In the genomic region with DNA sequence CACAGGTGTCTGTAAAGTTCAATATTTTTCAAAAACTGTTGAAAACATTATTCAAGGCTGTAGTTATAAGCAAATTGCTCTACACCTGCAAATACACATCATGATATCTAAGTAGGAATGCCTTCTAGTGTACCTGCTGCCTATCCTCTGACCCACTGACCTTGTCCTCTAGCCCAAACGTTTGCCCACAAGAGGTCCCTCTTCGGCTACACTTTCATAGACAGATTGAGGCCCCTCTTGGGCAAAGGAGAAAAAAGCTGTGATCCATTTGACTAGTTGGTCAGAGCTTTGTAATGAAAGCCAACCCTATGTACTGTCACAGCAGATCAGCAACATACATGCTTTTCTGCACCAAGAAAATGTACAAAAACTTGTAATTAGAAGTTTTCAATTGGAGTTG, we compare ENCODE assay signal across 14 mouse cellular contexts. TPM values are rescaled to one million over a fixed set of nuclear protein-coding genes. Genes with fewer than 3 reads are reported as not detected.
DNase-seq lines count a peak whose midpoint lies in the region; ATAC-seq and TF ChIP-seq lines count a peak whose summit lies in the region.
"Had no signal": no experiment of that assay in that cellular context is flagged by ENCODE, and none has a peak within 500 bp of the region (broad histone marks: within the 10 kb centered on the region; RNA-seq: fewer than 3 reads in every experiment).

No protein-coding gene starts in this region.

- H3K27ac ChIP-seq in heart, postnatal 0 days (ENCODE audit: low read depth): no peak overlapping the region
- no peak overlapping the region for H3K27ac ChIP-seq in heart, embryonic 12.5 days (ENCODE audit: poor library complexity, severe bottlenecking)
- no peak overlapping the region for H3K27ac ChIP-seq in liver, adult 2 months (replicated peaks; ENCODE audit: insufficient read depth, low read depth, low read length)
- no peak overlapping the region for H3K27ac ChIP-seq in liver, embryonic 11.5 days (ENCODE audit: low read depth, low read length)
- H3K27ac ChIP-seq in neural tube, embryonic 15.5 days (replicated peaks): no peak overlapping the region
- H3K27ac ChIP-seq: liver, embryonic 14.5 days; neural tube, embryonic 13.5 days had no signal

- H3K4me1 ChIP-seq in heart, postnatal 0 days (ENCODE audit: control insufficient read depth, insufficient read depth): no peaks in the 10 kb centered on the region
- H3K4me1 ChIP-seq in heart, embryonic 12.5 days (replicated peaks): no peaks in the 10 kb centered on the region
- no peaks in the 10 kb centered on the region for H3K4me1 ChIP-seq in liver, adult 2 months (ENCODE audit: control insufficient read depth, insufficient read depth, low read length)
- H3K4me1 ChIP-seq in liver, embryonic 11.5 days (replicated peaks; ENCODE audit: control insufficient read depth, insufficient read depth, low read length): no peaks in the 10 kb centered on the region
- H3K4me1 ChIP-seq in neural tube, embryonic 15.5 days: no peaks in the 10 kb centered on the region
- H3K4me1 ChIP-seq: neural tube, embryonic 13.5 days had no signal

- H3K27me3 ChIP-seq in heart, postnatal 0 days (ENCODE audit: control insufficient read depth, insufficient read depth, low read length): no peaks in the 10 kb centered on the region
- no peaks in the 10 kb centered on the region for H3K27me3 ChIP-seq in heart, embryonic 12.5 days (replicated peaks)
- H3K27me3 ChIP-seq in liver, adult 2 months (ENCODE audit: control insufficient read depth, insufficient read depth, low read length): no peaks in the 10 kb centered on the region
- H3K27me3 ChIP-seq in liver, embryonic 11.5 days (replicated peaks; ENCODE audit: control insufficient read depth, insufficient read depth, low read length): no peaks in the 10 kb centered on the region
- no peaks in the 10 kb centered on the region for H3K27me3 ChIP-seq in neural tube, embryonic 15.5 days (replicated peaks)
- H3K27me3 ChIP-seq: neural tube, embryonic 13.5 days had no signal

- no peak for TF ChIP-seq POLR2A in liver, adult 2 months (IDR thresholded peaks at IDR 0.05; ENCODE audit: extremely low read depth, insufficient read depth, low read length)

- H3K79me2 ChIP-seq in liver, adult 2 months (ENCODE audit: control insufficient read depth, insufficient read depth, low read length): no peaks in the 10 kb centered on the region

- H3K36me3 ChIP-seq in heart, postnatal 0 days (replicated peaks; ENCODE audit: control insufficient read depth, insufficient read depth, low read length): peaks cover 13% of the 10 kb centered on the region
- no peaks in the 10 kb centered on the region for H3K36me3 ChIP-seq in heart, embryonic 12.5 days
- H3K36me3 ChIP-seq in liver, adult 2 months (ENCODE audit: control insufficient read depth, insufficient read depth, low read length): peaks cover 18% of the 10 kb centered on the region
- H3K36me3 ChIP-seq in liver, embryonic 11.5 days (ENCODE audit: control insufficient read depth, insufficient read depth, low read length): no peaks in the 10 kb centered on the region
- H3K36me3 ChIP-seq in neural tube, embryonic 15.5 days: no peaks in the 10 kb centered on the region
- H3K36me3 ChIP-seq: neural tube, embryonic 13.5 days had no signal

- 16% methylated on average over 2 of the region's 2 CpGs for WGBS in heart, postnatal 0 days
- 26% methylated on average over 2 of the region's 2 CpGs for WGBS in heart, embryonic 12.5 days
- 26% methylated on average over 2 of the region's 2 CpGs for WGBS in liver, adult 2 months
- 26% methylated on average over 2 of the region's 2 CpGs for WGBS in liver, embryonic 11.5 days
- WGBS in neural tube, embryonic 15.5 days: 39% methylated on average over 2 of the region's 2 CpGs

- no peak overlapping the region for H3K4me2 ChIP-seq in heart, postnatal 0 days (ENCODE audit: low read depth, low read length)
- H3K4me2 ChIP-seq in heart, embryonic 12.5 days: no peak overlapping the region
- H3K4me2 ChIP-seq in liver, embryonic 11.5 days: no peak overlapping the region
- H3K4me2 ChIP-seq in neural tube, embryonic 15.5 days: no peak overlapping the region
- H3K4me2 ChIP-seq: neural tube, embryonic 13.5 days had no signal

- TF ChIP-seq EP300 in heart, postnatal 0 days (IDR thresholded peaks at IDR 0.05; ENCODE audit: low read depth): no peak

- peak; percentile 54 for TF ChIP-seq CTCF in heart, postnatal 0 days (IDR thresholded peaks at IDR 0.05; ENCODE audit: low read depth)
- TF ChIP-seq CTCF in liver, adult 2 months (IDR thresholded peaks at IDR 0.05; ENCODE audit: low read depth, low read length): peak; percentile 24; the same call in 1 of the 2 replicates

- ATAC-seq in heart, postnatal 0 days (ENCODE audit: insufficient read depth, low read depth): no peak
- no peak for ATAC-seq in heart, embryonic 12.5 days (ENCODE audit: insufficient number of reproducible peaks, low FRiP score)
- ATAC-seq in liver, embryonic 11.5 days (replicated peaks; ENCODE audit: low FRiP score): no peak
- ATAC-seq in neural tube, embryonic 15.5 days (ENCODE audit: low FRiP score): no peak
- ATAC-seq: forebrain, postnatal 0 days had no signal

- no peak overlapping the region for H3K9ac ChIP-seq in heart, postnatal 0 days (replicated peaks; ENCODE audit: low read depth, low read length)
- no peak overlapping the region for H3K9ac ChIP-seq in heart, embryonic 12.5 days
- H3K9ac ChIP-seq in liver, adult 2 months (ENCODE audit: low read depth, low read length): no peak overlapping the region
- H3K9ac ChIP-seq in liver, embryonic 11.5 days (ENCODE audit: low read depth, low read length): no peak overlapping the region
- no peak overlapping the region for H3K9ac ChIP-seq in neural tube, embryonic 15.5 days (replicated peaks)
- H3K9ac ChIP-seq: forebrain, postnatal 0 days; liver, embryonic 14.5 days; neural tube, embryonic 13.5 days had no signal

- DNase-seq in heart, postnatal 0 days (ENCODE audit: low spot score): no peak
- DNase-seq in liver, adult 2 months (ENCODE audit: extremely low read depth, low read depth, low spot score): no peak
- no peak for DNase-seq in liver, embryonic 11.5 days (ENCODE audit: low spot score)
- DNase-seq in A20 (ENCODE audit: low read depth, low spot score) (peak; percentile 30), adipocyte (ENCODE audit: low spot score) (peak; percentile 49)
- no peak for DNase-seq in spleen, postnatal 36 days (ENCODE audit: low spot score in 2 of 2)
- DNase-seq: forebrain, postnatal 0 days; heart, postnatal 36 days; layer of hippocampus, adult 9-11 months had no signal

- H3K9me3 ChIP-seq in heart, postnatal 0 days (replicated peaks; ENCODE audit: control insufficient read depth, low read length): no peaks in the 10 kb centered on the region
- H3K9me3 ChIP-seq in heart, embryonic 12.5 days (replicated peaks): no peaks in the 10 kb centered on the region
- H3K9me3 ChIP-seq in liver, embryonic 11.5 days (ENCODE audit: control insufficient read depth, low read length): no peaks in the 10 kb centered on the region
- no peaks in the 10 kb centered on the region for H3K9me3 ChIP-seq in neural tube, embryonic 15.5 days (replicated peaks)
- H3K9me3 ChIP-seq: neural tube, embryonic 13.5 days had no signal

- no peak overlapping the region for H3K4me3 ChIP-seq in heart, postnatal 0 days (ENCODE audit: low read depth, low read length)
- H3K4me3 ChIP-seq in heart, embryonic 12.5 days: no peak overlapping the region
- H3K4me3 ChIP-seq in liver, adult 2 months (ENCODE audit: insufficient read depth, low read depth, low read length): no peak overlapping the region
- H3K4me3 ChIP-seq in liver, embryonic 11.5 days (ENCODE audit: low read depth, low read length): no peak overlapping the region
- no peak overlapping the region for H3K4me3 ChIP-seq in neural tube, embryonic 15.5 days (replicated peaks)
- H3K4me3 ChIP-seq: erythroblast, embryonic 14.5 days; neural tube, embryonic 13.5 days had no signal

RNA-seq across cellular contexts. Expression of a gene that starts 12.9 kb away (rescaled TPM):
- total RNA-seq in heart, postnatal 0 days (2014; rRNA removed; ENCODE audit: low replicate concordance): 28.9 and 38.3 TPM in 2 replicates
- 26.6 and 28.1 TPM in 2 replicates for polyA plus RNA-seq in heart, postnatal 0 days (2015; fragmentation: Nextera tagmentation; extraction: Ambion mirVana)
- polyA plus RNA-seq in heart, embryonic 12.5 days (2016; fragmentation: Nextera tagmentation; extraction: Ambion mirVana): 17.6 and 17.7 TPM in 2 replicates
- 17.1 and 25.5 TPM in 2 replicates for total RNA-seq in liver, adult 2 months (2014; rRNA removed)
- 5.0 and 5.7 TPM in 2 replicates for polyA plus RNA-seq in liver, adult 2 months (2012; rRNA removed)
- 7.6 and 10.1 TPM in 2 replicates for polyA plus RNA-seq in liver, embryonic 11.5 days (2014; fragmentation: Nextera tagmentation; extraction: Ambion mirVana)
- 8.0 and 11.9 TPM in 2 replicates for polyA plus RNA-seq in neural tube, embryonic 15.5 days (2015; fragmentation: Nextera tagmentation; extraction: Ambion mirVana)

Comparison
In these comparisons a context has a peak if more than half of its experiments do, and no peak if none do; other contexts are left out.
1. DNase-seq: peak in A20 (single experiment) and adipocyte (single experiment); none in heart, postnatal 0 days (single experiment), liver, adult 2 months (single experiment), liver, embryonic 11.5 days (single experiment) and spleen, postnatal 36 days (0 of 2).